Mouse (Mus musculus) cerebellum, adult (tissue): ENCODE results near the gene Tlr9.

Experiments used
- ATAC-seq: cut with Nextera tagmentation; 2 replicates; pipeline ENCODE4 v1.9.2; 2017; ENCODE audit warnings: mild to moderate bottlenecking, moderate library complexity, mixed read lengths; ENCODE audit not compliant: insufficient number of reproducible peaks, low FRiP score, low TSS enrichment

Gene Tlr9

GRCm38 (mm10) chr9:106262075-106262474 is 39.7 kb downstream of the Tlr9 start:
- no peak for ATAC-seq

GRCm38 (mm10) chr9:106263381-106263924 is 41.1 kb downstream of the Tlr9 start:
- no peak for ATAC-seq

- no peak for ATAC-seq
Observed at GRCm38 (mm10) chr9:106265358-106266075, 43.1 kb downstream of the Tlr9 start.

GRCm38 (mm10) chr9:106266936-106267657 is 44.7 kb downstream of the Tlr9 start:
- no peak for ATAC-seq

- ATAC-seq: no peak
Observed at GRCm38 (mm10) chr9:106268421-106268820, 46.0 kb downstream of the Tlr9 start.

- ATAC-seq: no peak
Observed at GRCm38 (mm10) chr9:106269076-106269788, 46.8 kb downstream of the Tlr9 start.

GRCm38 (mm10) chr9:106269879-106270278 is 47.5 kb downstream of the Tlr9 start:
- no peak for ATAC-seq

GRCm38 (mm10) chr9:106270656-106271055 is 48.3 kb downstream of the Tlr9 start:
- no peak for ATAC-seq

GRCm38 (mm10) chr9:106272288-106272687 is 49.9 kb downstream of the Tlr9 start:
- no peak for ATAC-seq

GRCm38 (mm10) chr9:106273276-106273675 is 50.9 kb downstream of the Tlr9 start:
- no peak for ATAC-seq

- ATAC-seq: no peak
Observed at GRCm38 (mm10) chr9:106273791-106274190, 51.4 kb downstream of the Tlr9 start.

GRCm38 (mm10) chr9:106274652-106275180 is 52.3 kb downstream of the Tlr9 start:
- ATAC-seq: no peak

- ATAC-seq: no peak
Observed at GRCm38 (mm10) chr9:106275806-106276205, 53.4 kb downstream of the Tlr9 start.
